Mouse (Mus musculus) urinary bladder, adult 18-20 months (tissue): ENCODE data around the gene Orai2.
"Not testable (repeated sequence)": the region's sequence is repeated elsewhere in the genome, so short reads cannot be mapped to it uniquely, and the experiment has no call there.

Experiments used
- DNase-seq, 2 experiments: peaks; one replicate each; pipeline ENCODE4 v3.0.0; 2022; ENCODE audit warnings: low spot score in 2 of 2, mixed read lengths in 2 of 2

Gene Orai2

DNA sequence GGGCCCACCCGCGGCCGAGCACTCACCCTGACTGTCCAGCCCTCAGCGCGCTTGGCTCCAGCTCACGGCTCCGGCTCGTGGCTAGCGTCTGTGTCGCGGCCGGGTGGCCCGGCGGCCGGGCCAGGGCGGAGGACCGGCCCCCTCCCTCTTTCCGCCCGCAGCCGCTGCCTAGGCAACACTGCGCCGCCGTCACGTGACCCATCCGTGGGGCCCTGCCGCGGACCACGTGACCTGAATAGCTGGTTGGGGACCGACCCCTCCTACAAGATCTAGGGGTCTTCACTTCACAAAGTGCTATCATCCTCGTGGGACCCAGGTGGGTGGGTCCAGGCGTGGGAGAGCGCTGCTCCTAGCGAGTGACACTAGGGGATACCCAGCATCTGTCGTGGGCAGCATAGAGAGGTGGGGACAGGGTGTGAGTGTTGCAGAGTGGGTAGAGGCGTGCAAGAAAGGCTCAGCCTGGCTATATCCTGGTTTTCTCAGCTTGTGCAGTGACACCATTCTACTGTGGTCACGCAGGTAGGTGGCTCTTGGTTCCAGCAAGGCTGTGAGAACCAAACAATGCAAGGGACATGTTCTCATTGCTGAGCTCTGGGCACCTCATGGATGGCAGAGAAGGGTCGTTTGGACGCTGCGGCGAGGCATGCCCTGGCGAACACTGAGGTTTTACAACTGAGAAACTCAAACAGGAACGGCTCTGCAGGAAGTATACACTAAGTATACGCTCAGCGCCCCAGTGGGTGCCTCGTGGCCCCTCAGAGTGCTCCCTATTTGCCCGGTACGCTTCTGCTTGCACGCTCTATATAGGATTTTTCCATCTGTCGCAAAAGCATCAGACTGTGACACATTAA lies at the start of gene Orai2:
Orai2 (minus strand) TSS at position 202 of the 851 bp plus-strand sequence.
- DNase-seq = peak; percentile 74 to 82

DNA sequence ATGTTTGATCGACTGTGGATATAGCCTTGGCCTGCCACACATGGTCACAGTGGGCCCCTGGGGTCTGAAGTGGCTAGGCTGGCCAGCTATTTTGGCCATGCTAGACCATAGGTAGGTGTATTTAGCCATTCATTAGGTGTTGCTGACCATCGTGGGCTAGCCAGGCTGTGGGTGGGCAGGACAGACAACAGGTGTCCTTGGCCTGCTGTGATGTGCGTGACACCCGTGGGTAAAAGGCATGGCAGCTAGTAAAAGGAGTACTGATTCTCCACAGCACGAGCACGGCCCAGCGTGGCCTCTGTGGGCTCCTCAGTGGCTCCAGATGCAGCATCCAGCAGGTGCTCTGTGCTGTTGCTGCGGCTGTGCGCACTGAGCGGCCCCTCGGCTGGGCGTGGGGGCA lies 48.1 kb upstream of the Orai2 start:
- DNase-seq = no peak

DNA sequence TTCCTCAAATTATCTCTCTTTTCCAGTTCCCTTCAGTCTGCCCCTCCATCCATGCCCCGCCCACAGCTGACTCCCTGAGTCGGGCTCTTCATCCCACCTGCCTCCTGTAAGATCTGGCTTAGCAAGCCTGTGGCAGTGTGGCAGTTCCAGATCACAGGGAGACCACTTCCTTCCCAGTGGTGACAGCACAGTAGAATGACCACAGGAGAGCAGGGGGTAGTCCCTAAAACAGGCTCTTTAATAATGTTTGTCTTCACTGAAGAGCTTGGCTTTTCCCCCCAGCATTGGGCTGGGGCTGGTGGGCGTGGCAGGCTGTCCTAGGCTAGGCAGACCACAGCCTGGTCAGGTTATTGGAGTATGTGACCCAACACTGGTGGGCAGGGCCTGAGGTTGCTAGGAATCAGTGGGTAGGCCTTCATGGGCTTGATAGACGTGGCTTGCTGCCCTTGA lies 47.4 kb upstream of the Orai2 start:
- DNase-seq = no peak

DNA sequence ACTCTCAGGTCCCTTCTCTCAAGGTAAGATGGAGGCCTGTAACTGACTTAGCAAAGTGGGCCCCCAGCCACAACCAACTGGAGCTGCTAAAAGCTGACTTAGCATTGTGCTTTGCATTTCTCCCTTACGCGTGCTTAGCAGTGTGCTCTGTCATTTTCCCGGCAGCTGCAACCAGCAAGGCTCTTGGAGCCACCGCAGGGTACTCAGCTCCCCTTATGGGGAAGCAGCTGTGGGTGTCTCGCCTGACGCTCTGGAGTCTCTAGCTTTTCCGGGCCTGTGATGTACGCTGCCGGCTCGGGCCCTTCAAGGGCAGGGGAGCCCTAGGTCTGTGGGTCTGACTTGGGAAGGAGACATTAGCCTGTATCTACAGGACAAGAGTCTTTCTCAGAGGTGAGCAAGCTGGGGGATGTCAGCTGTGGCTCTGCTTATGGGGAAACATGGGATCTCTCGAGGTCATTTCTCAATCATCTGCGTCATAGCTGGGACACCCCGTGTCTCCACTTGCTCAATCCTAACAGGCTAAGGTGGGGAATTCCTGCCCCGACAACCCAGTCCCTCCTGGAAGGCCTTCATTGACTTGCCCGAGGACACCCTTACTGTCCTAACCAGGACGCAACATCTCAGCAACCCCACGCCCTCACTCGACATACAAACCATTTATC lies 46.6 kb upstream of the Orai2 start:
- DNase-seq = no peak

DNA sequence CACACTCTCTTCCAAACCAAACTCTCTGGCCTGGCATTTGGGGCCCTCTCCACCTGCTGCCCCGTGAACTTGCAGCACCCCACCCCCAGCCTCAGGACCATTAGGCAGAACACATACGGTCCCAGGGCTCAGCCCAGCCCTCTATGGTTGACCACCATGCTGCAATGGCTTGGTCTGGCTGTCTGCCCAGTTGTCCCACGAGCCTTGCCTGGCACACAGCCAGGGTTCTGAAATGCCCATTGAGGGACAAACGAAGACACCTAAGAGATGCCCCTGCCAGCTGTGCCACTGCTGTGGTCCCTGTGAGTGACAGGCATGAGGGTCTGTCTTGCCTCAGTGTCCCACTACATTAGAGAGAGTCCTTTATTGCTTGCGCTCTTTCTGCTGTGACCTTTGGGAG lies 45.4 kb upstream of the Orai2 start:
- DNase-seq = no peak

DNA sequence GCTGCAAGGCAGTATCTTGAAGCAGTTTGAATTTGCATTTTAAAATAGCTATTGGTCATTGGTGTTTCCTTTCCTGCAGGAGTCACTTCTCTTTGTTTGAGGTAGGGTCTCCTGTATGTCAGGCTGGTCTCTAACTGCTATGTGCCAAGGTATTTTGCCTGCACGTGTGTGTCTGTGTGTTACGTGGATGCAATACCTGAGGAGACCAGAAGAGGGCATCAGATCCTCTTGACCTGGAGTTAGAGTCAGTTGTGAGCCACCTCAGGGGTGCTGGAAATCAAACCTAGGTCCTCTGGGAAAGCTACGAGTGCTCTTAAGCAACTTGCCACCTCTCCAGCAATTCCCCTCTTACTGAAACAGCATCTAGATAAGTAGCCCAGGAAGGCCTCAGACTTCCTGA lies 44.7 kb upstream of the Orai2 start:
- DNase-seq = no peak

DNA sequence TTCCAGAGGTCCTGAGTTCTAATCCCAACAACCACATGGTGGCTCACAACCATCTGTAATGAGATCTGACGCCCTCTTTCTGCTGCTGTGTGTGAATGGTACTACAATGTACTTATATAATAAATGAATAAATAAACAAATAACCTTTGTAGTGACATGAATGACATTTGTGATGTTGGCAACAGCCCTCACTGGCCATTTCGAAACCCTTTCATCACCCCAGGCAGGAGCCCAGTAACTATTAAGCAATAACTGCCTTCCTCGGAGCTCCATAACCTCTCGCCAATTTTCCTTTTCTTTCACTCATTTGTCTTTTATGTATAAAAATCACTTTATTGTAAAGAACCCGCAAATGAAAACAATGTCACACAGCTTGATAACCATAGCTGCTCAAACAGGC lies 43.2 kb upstream of the Orai2 start:
- DNase-seq = no peak

DNA sequence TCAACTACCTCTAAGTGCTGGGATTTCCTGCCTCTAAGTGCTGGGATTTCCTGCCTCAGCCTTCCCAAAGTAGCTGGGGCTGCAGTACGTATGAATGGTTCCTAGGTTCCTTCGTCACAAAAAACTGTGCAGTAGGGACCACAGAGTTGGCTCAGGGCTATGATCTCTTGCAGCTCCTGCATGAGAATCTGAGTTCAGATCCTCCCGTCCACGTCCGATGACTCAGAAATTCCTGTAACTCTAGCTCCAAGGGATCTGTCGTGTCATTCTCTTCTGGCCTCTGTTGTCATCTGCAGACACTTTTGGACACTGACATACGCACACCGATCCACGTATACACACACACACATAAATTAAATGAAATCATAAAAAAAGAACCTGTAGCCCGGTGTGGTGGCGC lies 42.2 kb upstream of the Orai2 start:
- no peak for DNase-seq

DNA sequence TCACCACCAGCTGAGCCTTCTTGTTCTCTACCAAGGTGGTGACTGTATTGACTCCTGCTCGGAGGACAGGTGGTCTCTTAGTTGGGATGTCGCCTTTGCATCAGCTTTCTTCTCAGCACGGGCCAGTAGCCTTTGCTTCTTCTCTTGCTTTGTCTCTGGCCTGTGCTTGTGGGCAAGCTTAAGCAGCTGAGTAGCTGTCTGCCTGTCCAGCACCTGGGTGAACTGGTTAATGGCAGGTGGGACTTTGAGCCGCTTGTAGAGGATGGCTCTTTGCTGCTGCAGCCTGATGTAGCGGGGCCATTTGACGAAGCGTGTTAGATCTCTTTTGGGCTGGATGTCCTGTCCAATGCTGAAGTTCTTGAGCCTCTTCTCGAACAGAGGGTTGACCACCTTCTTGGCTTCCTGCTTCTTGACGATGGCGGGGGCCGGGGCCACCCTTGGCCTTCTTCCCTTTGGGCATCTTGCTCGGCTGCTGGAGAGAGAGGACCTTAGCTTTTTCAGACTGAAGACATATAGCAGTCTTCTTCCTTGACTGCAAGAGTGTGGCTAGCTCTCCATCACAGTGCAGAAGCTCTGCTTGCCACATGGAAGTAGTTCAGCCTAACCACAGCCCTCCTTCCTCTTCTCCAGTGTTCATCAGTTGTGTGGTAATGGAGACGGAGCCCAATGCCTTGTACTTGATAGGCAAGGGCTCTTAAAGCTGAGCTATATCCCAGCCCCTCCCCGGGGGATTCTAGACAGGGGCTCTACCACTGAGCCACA lies 41.0 kb upstream of the Orai2 start:
- not testable (repeated sequence) for DNase-seq

DNA sequence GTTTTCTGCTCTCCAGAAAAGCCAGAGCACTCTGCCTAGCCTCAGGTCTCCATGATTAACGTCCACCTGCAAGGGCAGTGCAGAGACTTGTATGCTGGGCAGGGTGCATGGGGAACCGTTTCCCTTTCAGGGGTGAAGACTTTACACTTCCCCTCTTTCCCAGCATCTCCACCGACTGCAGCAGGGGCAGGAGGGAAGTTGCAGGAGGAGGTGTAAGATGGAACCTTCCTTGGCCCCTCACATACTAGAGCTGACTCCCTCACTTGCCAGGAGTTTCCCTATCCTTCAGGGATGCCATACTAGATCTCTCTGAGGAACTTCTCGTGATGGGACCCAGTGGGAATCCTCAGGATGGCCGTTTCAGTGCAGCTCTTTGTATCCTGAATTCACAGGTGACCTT lies 40.0 kb upstream of the Orai2 start:
- DNase-seq = no peak

DNA sequence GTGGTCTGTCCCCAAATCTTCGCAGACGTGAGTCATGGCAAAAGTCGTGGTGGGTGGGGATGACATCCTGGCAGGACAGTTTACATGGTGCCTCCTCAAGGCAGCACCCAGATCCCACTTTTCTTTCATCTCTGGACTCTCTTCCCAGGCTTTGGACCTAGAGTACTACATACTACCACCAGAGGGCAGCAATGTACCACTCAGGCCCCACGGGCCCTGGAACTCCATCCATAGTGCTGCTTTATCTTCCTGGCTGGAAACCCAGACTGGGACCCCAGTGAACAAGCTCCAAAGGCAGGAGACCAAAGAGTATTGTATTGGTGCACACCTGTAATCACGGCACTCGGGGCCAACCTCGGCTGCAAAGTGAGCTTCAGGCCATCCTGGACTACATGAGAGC lies 31.3 kb upstream of the Orai2 start:
- peak; percentile 46 to 50 for DNase-seq

DNA sequence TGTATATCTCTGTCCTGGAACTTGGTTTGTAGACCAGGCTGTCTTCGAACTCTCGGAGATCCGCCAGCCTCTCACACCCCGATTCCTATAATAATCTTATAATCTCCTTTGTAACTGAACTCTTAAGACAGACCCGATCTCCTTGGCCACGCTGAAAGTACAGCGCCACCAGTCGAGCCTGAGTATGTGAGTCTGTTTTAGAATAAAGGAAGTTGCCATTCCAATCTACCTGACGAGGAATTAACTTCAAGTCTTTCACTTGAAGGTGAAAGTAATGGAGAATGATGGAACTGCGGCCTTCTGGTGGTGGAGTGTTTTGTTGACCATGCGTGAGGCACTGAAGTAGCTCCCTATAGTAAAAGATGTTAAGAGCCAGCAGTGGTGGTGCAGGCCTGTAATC lies 29.0 kb upstream of the Orai2 start:
- no peak for DNase-seq

DNA sequence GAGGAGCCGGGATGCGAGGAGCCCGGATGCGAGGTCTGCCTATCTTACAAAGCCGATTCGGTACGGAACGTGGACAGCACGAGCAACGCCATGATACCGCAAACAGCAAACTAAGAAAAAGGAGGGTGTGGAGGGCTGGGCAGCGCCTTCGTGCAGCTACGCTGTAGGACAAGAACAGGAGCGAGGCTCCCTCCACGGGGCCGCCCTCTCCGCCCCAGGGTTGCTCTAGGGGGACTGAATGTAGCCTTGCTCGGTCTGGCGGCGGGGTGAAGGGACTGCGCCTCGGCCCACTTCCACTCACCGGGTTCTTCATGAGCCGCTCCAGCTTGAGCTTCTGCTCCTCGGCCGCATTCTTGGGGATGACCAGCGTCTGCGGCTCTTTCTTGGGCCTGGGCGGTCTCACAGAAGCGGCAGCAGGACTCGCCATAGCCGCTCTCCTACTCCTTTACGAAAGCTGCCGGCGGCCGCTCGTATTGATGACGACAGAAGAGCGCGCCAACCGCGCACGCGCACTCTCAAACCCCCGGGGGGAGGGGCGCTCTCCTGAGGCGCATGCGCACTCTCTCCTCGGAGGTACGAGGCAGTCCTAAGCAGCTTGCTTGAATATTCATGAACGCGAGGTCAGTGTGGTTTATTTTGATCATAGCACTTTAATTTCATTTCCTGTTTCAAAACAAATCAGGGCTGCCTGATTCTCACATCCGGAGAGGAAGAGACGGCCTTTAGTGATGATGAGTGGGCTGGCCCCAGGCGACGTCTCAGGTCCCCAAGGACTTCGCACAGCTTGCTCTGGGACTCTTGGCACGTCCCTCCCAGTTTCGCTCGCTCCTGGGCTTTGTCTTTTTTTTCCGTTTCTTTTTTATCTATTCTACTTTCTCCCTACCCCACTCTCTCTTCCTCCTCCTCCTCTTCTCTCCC lies 28.2 kb upstream of the Orai2 start, which contains the start of gene Prkrip1:
Prkrip1 (minus strand) TSS at position 490 of the 918 bp plus-strand sequence.
- DNase-seq = peak; percentile 86 to 89

DNA sequence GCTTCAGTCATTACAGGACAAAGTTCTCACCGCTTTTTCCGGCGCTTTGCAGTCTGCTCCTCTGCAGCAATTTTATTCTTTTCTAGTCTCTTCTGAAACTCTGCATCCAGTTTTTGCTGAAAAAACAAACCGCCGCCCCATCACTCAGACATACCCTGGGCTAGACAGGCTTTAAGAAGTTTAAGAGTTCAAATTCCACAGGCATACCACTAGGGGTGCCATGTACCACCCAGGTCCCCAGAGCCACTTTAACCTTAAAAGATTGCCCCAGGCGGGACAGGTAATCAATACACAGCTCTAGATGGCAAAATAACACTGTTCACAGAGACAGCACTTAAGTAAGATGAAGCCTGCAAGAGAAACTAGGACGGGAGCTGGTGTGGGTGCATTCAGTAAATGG lies 21.4 kb upstream of the Orai2 start:
- DNase-seq = no peak

DNA sequence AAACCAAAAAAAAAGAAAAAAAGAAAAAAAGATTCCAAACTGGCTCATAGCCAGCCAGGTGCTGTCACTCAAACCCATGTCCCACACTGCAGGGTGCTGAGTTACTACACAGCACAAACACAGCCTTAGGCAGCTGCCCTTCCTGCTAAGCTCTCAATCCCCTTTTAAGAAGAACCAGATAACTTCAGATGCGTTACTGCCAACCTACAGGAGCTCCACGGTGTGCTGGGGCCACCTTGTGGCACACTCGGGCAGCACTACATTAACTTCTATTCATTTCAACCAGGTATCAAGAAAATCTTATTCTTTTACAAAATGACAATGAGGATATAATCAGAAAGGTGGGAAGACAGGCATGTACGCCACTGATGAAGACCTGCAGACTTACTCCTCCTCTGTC lies 16.2 kb upstream of the Orai2 start:
- peak; percentile 24 to 49 for DNase-seq

DNA sequence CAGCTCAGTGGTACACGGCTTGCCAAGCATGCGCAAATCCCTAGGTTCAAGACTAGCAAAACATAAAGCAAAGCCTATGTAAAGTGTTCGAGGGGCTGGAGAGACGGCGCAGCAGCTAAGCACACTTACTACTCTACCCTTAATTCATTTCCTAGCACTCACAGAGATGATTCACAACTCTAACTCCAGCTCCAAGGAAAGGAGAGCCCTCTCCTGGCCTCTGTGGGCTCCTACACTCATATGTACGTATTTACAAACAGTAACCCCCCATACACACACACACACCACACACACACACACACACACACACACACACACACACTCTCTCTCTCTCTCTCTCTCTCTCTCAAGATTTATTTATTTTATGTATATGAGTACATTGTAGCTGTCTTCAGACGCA lies 13.3 kb upstream of the Orai2 start:
- no peak for DNase-seq

DNA sequence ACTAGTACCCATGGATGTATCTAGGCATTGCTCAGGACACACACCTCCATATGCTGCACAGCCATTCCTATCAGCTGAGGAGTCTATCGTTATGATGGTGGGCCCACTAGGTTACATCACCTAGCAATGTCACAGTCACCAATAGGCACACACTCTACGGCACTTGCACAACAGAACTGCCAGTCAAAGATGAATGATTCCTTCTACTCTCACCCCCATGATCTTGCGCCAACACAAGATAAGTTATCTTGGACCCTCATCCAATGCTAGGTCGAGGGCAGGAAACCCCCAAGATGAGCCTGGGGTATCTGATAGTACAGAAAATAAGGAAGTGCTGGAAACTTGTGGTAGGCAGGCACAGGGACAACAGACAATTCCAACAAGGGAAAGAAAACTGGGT lies 12.3 kb upstream of the Orai2 start:
- DNase-seq = no peak

DNA sequence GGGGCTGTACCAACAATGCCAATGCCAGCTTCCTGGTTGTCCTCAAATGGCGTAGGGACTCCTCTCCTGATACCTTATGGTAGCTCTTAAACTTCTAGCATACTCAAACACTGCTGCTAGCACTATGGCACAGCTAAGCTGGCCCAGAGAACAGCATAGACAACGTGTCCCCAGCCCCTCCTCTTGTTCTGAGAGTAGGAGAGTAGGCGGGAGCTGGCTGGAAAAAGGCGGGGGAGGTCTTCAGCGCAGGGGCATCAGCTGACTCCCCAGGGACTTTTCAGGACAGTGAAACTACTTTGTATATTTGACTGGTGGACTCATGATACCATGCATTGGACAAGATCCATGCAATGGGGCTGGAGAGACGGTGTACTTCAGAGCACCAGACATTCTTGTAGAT lies 11.5 kb upstream of the Orai2 start:
- DNase-seq = no peak

DNA sequence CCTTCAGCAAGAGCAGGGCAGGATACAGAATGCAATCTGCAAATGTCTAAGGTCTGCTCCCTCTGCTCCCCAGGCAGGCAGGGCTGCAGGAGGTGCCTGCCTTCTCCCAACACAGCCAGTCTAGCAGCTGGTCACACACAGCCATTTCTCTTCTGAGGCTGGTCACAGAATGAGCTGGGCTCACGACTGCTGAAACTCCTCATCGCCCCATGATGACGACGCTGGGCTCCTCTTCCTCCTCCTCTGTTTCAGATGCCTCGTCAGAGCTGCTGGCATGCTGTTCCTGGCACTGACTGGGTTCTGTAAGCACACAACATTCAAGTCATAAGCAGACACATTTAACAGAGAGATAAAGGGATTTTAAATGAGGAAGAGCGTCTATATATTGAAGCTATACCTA lies 10.7 kb upstream of the Orai2 start:
- DNase-seq = no peak

DNA sequence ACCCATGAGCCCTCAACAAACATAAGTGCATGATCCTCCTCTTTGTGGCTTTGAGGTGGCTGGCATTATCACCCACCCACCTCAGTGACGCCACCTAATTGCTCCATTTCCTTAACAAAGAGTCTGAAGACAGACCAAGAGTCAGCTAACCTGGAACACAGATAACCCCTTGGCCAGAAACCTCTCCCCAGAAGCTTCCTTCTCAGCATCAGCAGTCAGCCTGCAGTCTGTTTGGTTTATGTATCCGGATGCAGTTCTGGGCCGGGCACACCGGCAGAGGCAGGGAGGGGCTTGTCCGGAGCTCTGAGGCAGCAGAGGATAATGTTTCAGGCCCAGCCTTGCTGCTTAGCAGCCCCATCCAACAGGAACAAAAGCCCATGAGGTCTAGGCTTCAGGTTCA lies 9.1 kb upstream of the Orai2 start:
- no peak for DNase-seq
